In genomic region chr11:19822991-19823390, GRCm38 (mm10) we compare ENCODE assay signal across 10 mouse cellular contexts.
DNase-seq lines count a peak whose midpoint lies in the region; ATAC-seq and TF ChIP-seq lines count a peak whose summit lies in the region.
"Had no signal": no experiment of that assay in that cellular context is flagged by ENCODE, and none has a peak within 500 bp of the region (broad histone marks: within the 10 kb centered on the region; RNA-seq: fewer than 3 reads in every experiment).

No protein-coding gene starts in this region.

- WGBS in forebrain, postnatal 0 days: 77% methylated on average over 5 of the region's 5 CpGs
- 84% methylated on average over 5 of the region's 5 CpGs for WGBS in midbrain, embryonic 14.5 days

- no peak overlapping the region for H3K9ac ChIP-seq in forebrain, postnatal 0 days
- no peak overlapping the region for H3K9ac ChIP-seq in midbrain, embryonic 14.5 days (replicated peaks; ENCODE audit: low read length)
- H3K9ac ChIP-seq: limb, embryonic 15.5 days had no signal

- H3K27ac ChIP-seq in forebrain, postnatal 0 days (ENCODE audit: low read depth, low read length): no peak overlapping the region
- H3K27ac ChIP-seq in midbrain, embryonic 14.5 days (replicated peaks; ENCODE audit: low read depth, low read length): no peak overlapping the region
- H3K27ac ChIP-seq: limb, embryonic 15.5 days had no signal

- ATAC-seq in forebrain, postnatal 0 days: 0 out of 2 replicates have a peak, but pooled peaks have one; percentile 2
- ATAC-seq in midbrain, embryonic 14.5 days (ENCODE audit: low FRiP score, low TSS enrichment): peak; percentile 43; the same call in 1 of the 2 replicates
- ATAC-seq in frontal cortex, adult (ENCODE audit: low TSS enrichment): no peak

- intact Hi-C loops in left cerebral cortex, postnatal 4 days (cut with DNase I): loop anchor here (10.0 kb wide), 2 partner anchors 422 to 582 kb away; partner anchors contain the start of gene Cep68

- no peak overlapping the region for H3K4me2 ChIP-seq in forebrain, postnatal 0 days (ENCODE audit: low read depth)
- H3K4me2 ChIP-seq in midbrain, embryonic 14.5 days (ENCODE audit: low read length): no peak overlapping the region
- H3K4me2 ChIP-seq: limb, embryonic 15.5 days had no signal

- no peaks in the 10 kb centered on the region for H3K9me3 ChIP-seq in forebrain, postnatal 0 days (ENCODE audit: low read length)
- no peaks in the 10 kb centered on the region for H3K9me3 ChIP-seq in midbrain, embryonic 14.5 days (ENCODE audit: control insufficient read depth, low read length)
- H3K9me3 ChIP-seq: limb, embryonic 15.5 days had no signal

- no peaks in the 10 kb centered on the region for H3K36me3 ChIP-seq in forebrain, postnatal 0 days (ENCODE audit: insufficient read depth)
- H3K36me3 ChIP-seq in midbrain, embryonic 14.5 days (ENCODE audit: control insufficient read depth, insufficient read depth, low read length): no peaks in the 10 kb centered on the region
- H3K36me3 ChIP-seq: limb, embryonic 15.5 days had no signal

- no peaks in the 10 kb centered on the region for H3K27me3 ChIP-seq in forebrain, postnatal 0 days (ENCODE audit: insufficient read depth, low read length)
- H3K27me3 ChIP-seq in midbrain, embryonic 14.5 days (ENCODE audit: control insufficient read depth, insufficient read depth, low read length): no peaks in the 10 kb centered on the region
- H3K27me3 ChIP-seq: limb, embryonic 15.5 days had no signal

- H3K4me1 ChIP-seq in forebrain, postnatal 0 days (ENCODE audit: insufficient read depth): no peaks in the 10 kb centered on the region
- no peaks in the 10 kb centered on the region for H3K4me1 ChIP-seq in midbrain, embryonic 14.5 days (ENCODE audit: control insufficient read depth, insufficient read depth, low read length)

- TF ChIP-seq CTCF in forebrain, postnatal 0 days (IDR thresholded peaks at IDR 0.05; ENCODE audit: low read depth): no peak

- H3K4me3 ChIP-seq in forebrain, postnatal 0 days (ENCODE audit: low read depth, low read length): no peak overlapping the region
- no peak overlapping the region for H3K4me3 ChIP-seq in midbrain, embryonic 14.5 days (replicated peaks; ENCODE audit: low read depth, low read length)
- H3K4me3 ChIP-seq: limb, embryonic 15.5 days had no signal

- DNase-seq in cerebellum, adult 9-11 months: peak; percentile 27
- no peak for DNase-seq in cerebellum, adult 8-10 months
- DNase-seq in left cerebral cortex, postnatal 4 days: peak; percentile 17
- DNase-seq in left cerebral cortex, adult 11 months (ENCODE audit: low spot score): no peak
- DNase-seq in forebrain, postnatal 0 days: no peak
- DNase-seq in midbrain, embryonic 14.5 days: no peak
- DNase-seq in gastrocnemius, postnatal 4 days (ENCODE audit: low spot score in 2 of 2): no peak
- DNase-seq: gastrocnemius, postnatal 14 days had no signal

Comparison
In these comparisons a context has a peak if more than half of its experiments do, and no peak if none do; other contexts are left out.
1. DNase-seq: peak in cerebellum, adult 9-11 months (single experiment) and left cerebral cortex, postnatal 4 days (single experiment); none in cerebellum, adult 8-10 months (single experiment), left cerebral cortex, adult 11 months (single experiment), forebrain, postnatal 0 days (single experiment), midbrain, embryonic 14.5 days (single experiment) and gastrocnemius, postnatal 4 days (0 of 2).